Mouse (Mus musculus) adrenal gland, adult (tissue): Measurements from ENCODE around the gene Ugt1a8.
A peak's percentile ranks its signal among the peaks of the same experiment; 100 is the strongest.
"Not testable (repeated sequence)": the region's sequence is repeated elsewhere in the genome, so short reads cannot be mapped to it uniquely, and the experiment has no call there.

Source experiments
- DNase-seq, 2 experiments: peaks; one replicate each; pipeline ENCODE4 v3.0.0; 2022 to 2023; ENCODE audit warnings: low spot score in 1 of 2; ENCODE audit not compliant: inconsistent age in 2 of 2

Gene Ugt1a8

GRCm38 (mm10) chr1:88087513-88087912 is at the start of gene Ugt1a8:
Gene Ugt1a8 (plus strand): TSS chr1:88087813.
- DNase-seq, result no peak

- DNase-seq, result not testable (repeated sequence)
Measured at GRCm38 (mm10) chr1:88043044-88043443, 44.6 kb upstream of the Ugt1a8 start.

GRCm38 (mm10) chr1:88044832-88045437 is 42.7 kb upstream of the Ugt1a8 start:
- DNase-seq, result not testable (repeated sequence)

- not testable (repeated sequence) for DNase-seq
Measured at GRCm38 (mm10) chr1:88047408-88047807, 40.2 kb upstream of the Ugt1a8 start.

GRCm38 (mm10) chr1:88055088-88055487 is 32.5 kb upstream of the Ugt1a8 start, which contains the start of gene Ugt1a10:
Gene Ugt1a10 (plus strand): TSS chr1:88055388.
- DNase-seq, result no peak

- DNase-seq, result not testable (repeated sequence)
Measured at GRCm38 (mm10) chr1:88066472-88067102, 21.0 kb upstream of the Ugt1a8 start.

- DNase-seq, result no peak
Measured at GRCm38 (mm10) chr1:88070495-88070894, 17.1 kb upstream of the Ugt1a8 start, which contains the start of gene Ugt1a9. Gene Ugt1a9 (plus strand): TSS chr1:88070800.

- no peak for DNase-seq
Measured at GRCm38 (mm10) chr1:88070902-88071301, 16.7 kb upstream of the Ugt1a8 start.

- no peak for DNase-seq
Measured at GRCm38 (mm10) chr1:88074471-88074870, 13.1 kb upstream of the Ugt1a8 start.

GRCm38 (mm10) chr1:88077128-88077527 is 10.5 kb upstream of the Ugt1a8 start:
- no peak for DNase-seq

GRCm38 (mm10) chr1:88081670-88082069 is 5.9 kb upstream of the Ugt1a8 start:
- no peak for DNase-seq

- DNase-seq, result no peak
Measured at GRCm38 (mm10) chr1:88086125-88086524, 1.5 kb upstream of the Ugt1a8 start.

GRCm38 (mm10) chr1:88092341-88092740 is 4.7 kb downstream of the Ugt1a8 start:
- no peak for DNase-seq

GRCm38 (mm10) chr1:88094270-88094676 is 6.7 kb downstream of the Ugt1a8 start:
- DNase-seq, result peak in 1 of 2 experiments; percentile 46

- peak in 1 of 2 experiments; percentile 38 for DNase-seq
Measured at GRCm38 (mm10) chr1:88094941-88095492, 7.4 kb downstream of the Ugt1a8 start, which contains the start of gene Ugt1a7c. Gene Ugt1a7c (plus strand): TSS chr1:88095062.

GRCm38 (mm10) chr1:88098546-88098945 is 10.9 kb downstream of the Ugt1a8 start:
- DNase-seq, result not testable (repeated sequence)

GRCm38 (mm10) chr1:88099691-88100090 is 12.1 kb downstream of the Ugt1a8 start:
- peak in 1 of 2 experiments; percentile 55 for DNase-seq

- peak in 1 of 2 experiments; percentile 52 for DNase-seq
Measured at GRCm38 (mm10) chr1:88103019-88103418, 15.4 kb downstream of the Ugt1a8 start, which contains the start of gene Ugt1a6b. Gene Ugt1a6b (plus strand): TSS chr1:88103252.

- DNase-seq, result not testable (repeated sequence)
Measured at GRCm38 (mm10) chr1:88103697-88104468, 16.3 kb downstream of the Ugt1a8 start.

- no peak for DNase-seq
Measured at GRCm38 (mm10) chr1:88104667-88105430, 17.2 kb downstream of the Ugt1a8 start.
